Mouse (Mus musculus) CH12.LX (cell line): ENCODE measurements at regions not wholly inside any gene's neighbourhood (a gene's known extent, or its start where the extent isn't known, plus 50 kb on each side); places are given as distances from the start of the nearest gene placed in this dataset.
A peak's percentile ranks its signal among the peaks of the same experiment; 100 is the strongest.

ENCODE experiments used
- CTCF ChIP-seq, 2 experiments: IDR thresholded peaks in 1 of 2; conservative IDR thresholded peaks in 1 of 2; 2 replicates each; pipeline ENCODE4 v1.5.1; 2011 to 2012; ENCODE audit warnings: low read depth in 2 of 2, low read length in 2 of 2, improper control_type of control experiment in 1 of 2, inconsistent platforms in 1 of 2, mild to moderate bottlenecking in 1 of 2, moderate library complexity in 1 of 2
- EP300 ChIP-seq: IDR thresholded peaks from 2 replicates; pipeline ENCODE4 v1.6.1; 2011; ENCODE audit warnings: low read length, improper control_type of control experiment
- KAT2A ChIP-seq: IDR thresholded peaks from 2 replicates; pipeline ENCODE4 v1.6.1; 2012; ENCODE audit warnings: low read length, improper control_type of control experiment, inconsistent platforms; ENCODE audit not compliant: insufficient replicate concordance
- MEF2A ChIP-seq: IDR thresholded peaks from 2 replicates; pipeline ENCODE4 v1.6.1; 2014; ENCODE audit warnings: low read depth, mild to moderate bottlenecking, inconsistent platforms, low read length, improper control_type of control experiment, borderline replicate concordance
- NRF1 ChIP-seq: IDR thresholded peaks from 2 replicates; pipeline ENCODE4 v1.6.1; 2014; ENCODE audit warnings: low read depth, mild to moderate bottlenecking, inconsistent platforms, low read length, improper control_type of control experiment, moderate library complexity
- POLR2A ChIP-seq: IDR thresholded peaks from 2 replicates; pipeline ENCODE4 v1.6.1; 2011; ENCODE audit warnings: low read depth, mild to moderate bottlenecking, improper control_type of control experiment, low read length
- POLR2AphosphoS2 ChIP-seq: IDR thresholded peaks from 2 replicates; pipeline ENCODE4 v1.6.1; 2011; ENCODE audit warnings: low read depth, low read length, improper control_type of control experiment
- RAD21 ChIP-seq: IDR thresholded peaks from 2 replicates; pipeline ENCODE4 v1.6.1; 2011; ENCODE audit warnings: low read depth, mild to moderate bottlenecking, low read length, improper control_type of control experiment, moderate library complexity
- SIN3A ChIP-seq: IDR thresholded peaks from 2 replicates; pipeline ENCODE4 v1.6.1; 2012; ENCODE audit warnings: low read length, improper control_type of control experiment, inconsistent platforms
- TBP ChIP-seq: conservative IDR thresholded peaks from 2 replicates; pipeline ENCODE4 v1.6.1; 2011; ENCODE audit warnings: low read depth, low read length, improper control_type of control experiment
- TCF12 ChIP-seq: IDR thresholded peaks from 2 replicates; pipeline ENCODE4 v1.6.1; 2014; ENCODE audit warnings: low read depth, mild to moderate bottlenecking, inconsistent platforms, low read length, improper control_type of control experiment
- USF1 ChIP-seq: IDR thresholded peaks from 2 replicates; pipeline ENCODE4 v1.6.1; 2014; ENCODE audit warnings: low read depth, mild to moderate bottlenecking, inconsistent platforms, low read length, improper control_type of control experiment
- ZC3H11A ChIP-seq: IDR thresholded peaks from 2 replicates; pipeline ENCODE4 v1.6.1; 2012; ENCODE audit warnings: low read depth, mild to moderate bottlenecking, inconsistent platforms, low read length, improper control_type of control experiment
- ZKSCAN1 ChIP-seq: IDR thresholded peaks from 2 replicates; pipeline ENCODE4 v1.6.1; 2012; ENCODE audit warnings: low read depth, inconsistent platforms, low read length, improper control_type of control experiment, borderline replicate concordance

GRCm38 (mm10) chr16:50700123-50700522, 109.2 kb upstream of the Ccdc54 start:
- TF ChIP-seq CTCF (conservative IDR thresholded peaks at IDR 0.05 in 1 of 2, IDR thresholded peaks at IDR 0.05 in 1 of 2; ENCODE audit: low read depth in 2 of 2, low read length in 2 of 2) (no peak), RAD21 (no peak), SIN3A (no peak), POLR2A (no peak), NRF1 (0 out of 2 replicates have a peak, but pooled peaks have one; percentile 15), EP300 (peak; percentile 94), USF1 (no peak), POLR2AphosphoS2 (no peak), TBP (0 out of 2 replicates have a peak, but pooled peaks have one; percentile 58), MEF2A (peak; percentile 56; the same call in 1 of the 2 replicates), ZC3H11A (no peak), TCF12 (peak; percentile 80; the same call in 1 of the 2 replicates), ZKSCAN1 (no peak), KAT2A (no peak)
